Mouse (Mus musculus): ENCODE measurements around the gene Ubr2.

DNA sequence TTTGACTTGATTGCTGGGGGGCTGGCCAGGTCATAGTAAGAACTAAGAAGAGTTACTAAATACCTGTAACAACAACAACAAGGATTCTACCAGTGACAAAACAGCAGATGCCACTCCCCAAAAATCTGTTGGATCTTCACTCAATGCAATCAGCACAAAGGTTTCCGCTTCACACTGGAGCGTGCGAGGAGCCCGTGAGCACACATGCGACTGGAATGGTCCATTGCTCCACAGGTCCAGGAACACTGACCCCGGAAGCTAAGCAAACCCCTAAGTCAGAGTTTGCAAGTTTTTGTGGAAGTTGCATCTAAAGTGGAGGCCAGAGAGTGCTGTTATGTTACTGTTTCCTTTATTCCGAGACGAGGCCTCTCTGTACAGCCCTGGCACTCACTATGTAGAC lies 16.7 kb downstream of the Ubr2 start:
- TF ChIP-seq POLR2A (IDR thresholded peaks at IDR 0.05; ENCODE audit: borderline replicate concordance, extremely low read depth, low read depth, low read length) (no peak), CTCF (IDR thresholded peaks at IDR 0.05; ENCODE audit: insufficient read depth, low read length) (no peak)
